Mouse (Mus musculus): Measurements from ENCODE around the gene Plekha6. TPM values are rescaled to one million over a fixed set of nuclear protein-coding genes. Genes with fewer than 3 reads are reported as not detected.

The Plekha6 gene
- total and polyA plus RNA-seq, 2 experiments from 2014 or later: 11.9 to 49.3 TPM

GRCm38 (mm10) chr1:133228809-133229487 lies 64.9 kb downstream of the Plekha6 start:
- Histone ChIP-seq H3K4me1 (ENCODE audit: insufficient read depth, low read length) (peaks cover 14% of the 10 kb centered on the region; the same call in 1 of the 2 replicates), H3K36me3 (ENCODE audit: insufficient read depth, low read length) (no peaks in the 10 kb centered on the region; the same call in 1 of the 2 replicates), H3K9me3 (ENCODE audit: low read length) (no peaks in the 10 kb centered on the region), H3K27ac (ENCODE audit: low read depth, low read length) (no peak overlapping the region), H3K4me3 (ENCODE audit: low read depth, low read length) (no peak overlapping the region), H3K9ac (replicated peaks; ENCODE audit: low read length, poor library complexity, severe bottlenecking) (no peak overlapping the region), H3K4me2 (ENCODE audit: low read depth, low read length, poor library complexity, severe bottlenecking) (no peak overlapping the region), H3K27me3 (ENCODE audit: insufficient read depth, low read length) (no peaks in the 10 kb centered on the region)
- ATAC-seq (ENCODE audit: low FRiP score) (no peak), DNase-seq (ENCODE audit: low spot score) (no peak)
- no peak for TF ChIP-seq CTCF (IDR thresholded peaks at IDR 0.05)
- 53% methylated on average over 9 of the region's 9 CpGs for WGBS

- no peak overlapping the region for H3K27ac ChIP-seq (ENCODE audit: low read depth, low read length)
- peaks cover 12% of the 10 kb centered on the region; the same call in 1 of the 2 replicates for H3K4me1 ChIP-seq (ENCODE audit: insufficient read depth, low read length)
- DNase-seq (ENCODE audit: low spot score) (no peak), ATAC-seq (ENCODE audit: low FRiP score) (no peak)
- no peak overlapping the region for H3K4me2 ChIP-seq (ENCODE audit: low read depth, low read length, poor library complexity, severe bottlenecking)
- no peak for TF ChIP-seq CTCF (IDR thresholded peaks at IDR 0.05)
- H3K9me3 ChIP-seq (ENCODE audit: low read length): no peaks in the 10 kb centered on the region
- no peaks in the 10 kb centered on the region for H3K27me3 ChIP-seq (ENCODE audit: insufficient read depth, low read length)
- 94% methylated on average over 7 of the region's 7 CpGs for WGBS
- no peak overlapping the region for H3K9ac ChIP-seq (replicated peaks; ENCODE audit: low read length, poor library complexity, severe bottlenecking)
- no peaks in the 10 kb centered on the region; the same call in 1 of the 2 replicates for H3K36me3 ChIP-seq (ENCODE audit: insufficient read depth, low read length)
- no peak overlapping the region for H3K4me3 ChIP-seq (ENCODE audit: low read depth, low read length)
Measured at GRCm38 (mm10) chr1:133231523-133232193, 67.6 kb downstream of the Plekha6 start.

- no peak for TF ChIP-seq CTCF (IDR thresholded peaks at IDR 0.05)
- Histone ChIP-seq H3K27me3 (ENCODE audit: insufficient read depth, low read length) (no peaks in the 10 kb centered on the region), H3K36me3 (ENCODE audit: insufficient read depth, low read length) (no peaks in the 10 kb centered on the region), H3K9me3 (ENCODE audit: low read length) (no peaks in the 10 kb centered on the region), H3K4me3 (ENCODE audit: low read depth, low read length) (no peak overlapping the region), H3K9ac (replicated peaks; ENCODE audit: low read length, poor library complexity, severe bottlenecking) (no peak overlapping the region), H3K4me1 (ENCODE audit: insufficient read depth, low read length) (peaks cover 4% of the 10 kb centered on the region; the same call in 1 of the 2 replicates), H3K27ac (ENCODE audit: low read depth, low read length) (no peak overlapping the region), H3K4me2 (ENCODE audit: low read depth, low read length, poor library complexity, severe bottlenecking) (no peak overlapping the region)
- ATAC-seq (ENCODE audit: low FRiP score): no peak
- no peak for DNase-seq (ENCODE audit: low spot score)
- 34% methylated on average over 5 of the region's 5 CpGs for WGBS
Measured at GRCm38 (mm10) chr1:133235909-133236308, 71.9 kb downstream of the Plekha6 start.

- H3K4me3 ChIP-seq (ENCODE audit: low read depth, low read length): no peak overlapping the region
- ATAC-seq (ENCODE audit: low FRiP score): no peak
- no peaks in the 10 kb centered on the region for H3K27me3 ChIP-seq (ENCODE audit: insufficient read depth, low read length)
- H3K36me3 ChIP-seq (ENCODE audit: insufficient read depth, low read length): no peaks in the 10 kb centered on the region
- no peaks in the 10 kb centered on the region for H3K9me3 ChIP-seq (ENCODE audit: low read length)
- peaks cover 4% of the 10 kb centered on the region; the same call in 1 of the 2 replicates for H3K4me1 ChIP-seq (ENCODE audit: insufficient read depth, low read length)
- no peak for DNase-seq (ENCODE audit: low spot score)
- WGBS: 39% methylated on average over 8 of the region's 8 CpGs
- no peak overlapping the region for H3K4me2 ChIP-seq (ENCODE audit: low read depth, low read length, poor library complexity, severe bottlenecking)
- no peak overlapping the region for H3K27ac ChIP-seq (ENCODE audit: low read depth, low read length)
- TF ChIP-seq CTCF (IDR thresholded peaks at IDR 0.05): no peak
- no peak overlapping the region for H3K9ac ChIP-seq (replicated peaks; ENCODE audit: low read length, poor library complexity, severe bottlenecking)
Measured at GRCm38 (mm10) chr1:133236693-133237440, 72.9 kb downstream of the Plekha6 start.

- no peak for TF ChIP-seq CTCF (IDR thresholded peaks at IDR 0.05)
- ATAC-seq (ENCODE audit: low FRiP score): no peak
- Histone ChIP-seq H3K36me3 (ENCODE audit: insufficient read depth, low read length) (no peaks in the 10 kb centered on the region), H3K4me2 (ENCODE audit: low read depth, low read length, poor library complexity, severe bottlenecking) (no peak overlapping the region), H3K4me1 (ENCODE audit: insufficient read depth, low read length) (peaks cover 4% of the 10 kb centered on the region; the same call in 1 of the 2 replicates), H3K4me3 (ENCODE audit: low read depth, low read length) (no peak overlapping the region), H3K9ac (replicated peaks; ENCODE audit: low read length, poor library complexity, severe bottlenecking) (no peak overlapping the region), H3K27me3 (ENCODE audit: insufficient read depth, low read length) (no peaks in the 10 kb centered on the region), H3K27ac (ENCODE audit: low read depth, low read length) (no peak overlapping the region), H3K9me3 (ENCODE audit: low read length) (no peaks in the 10 kb centered on the region)
- WGBS: 68% methylated on average over 11 of the region's 11 CpGs
- no peak for DNase-seq (ENCODE audit: low spot score)
Measured at GRCm38 (mm10) chr1:133237670-133238069, 73.7 kb downstream of the Plekha6 start.

Data from midbrain, postnatal 0 days (tissue).